Mouse (Mus musculus): ENCODE results near the gene Sptbn1.

DNA sequence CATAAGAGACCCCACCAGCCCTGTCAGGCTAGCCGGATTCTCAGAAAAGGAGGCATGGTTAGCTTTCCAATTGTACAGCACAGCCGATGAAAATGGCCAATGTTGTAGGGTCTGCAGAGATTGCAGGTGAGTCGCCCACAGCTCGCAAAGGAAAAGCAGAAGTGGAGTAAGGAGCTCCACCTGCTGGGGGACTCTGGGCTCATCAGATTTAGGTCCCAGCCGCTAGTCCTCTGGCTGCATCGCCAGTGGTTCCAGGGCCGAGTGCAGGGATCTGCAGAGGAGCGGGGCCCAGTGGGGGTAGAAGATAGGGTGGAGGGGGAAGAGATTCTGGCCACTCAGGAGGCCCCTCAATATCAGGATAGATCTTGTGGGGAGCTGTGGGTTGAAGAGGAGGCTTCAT lies 210.7 kb downstream of the Sptbn1 start:
- TF ChIP-seq CTCF (IDR thresholded peaks at IDR 0.05; ENCODE audit: insufficient read depth, low read length) (peak; percentile 45), POLR2A (IDR thresholded peaks at IDR 0.05; ENCODE audit: borderline replicate concordance, extremely low read depth, low read depth, low read length) (no peak)

Data from lung, adult 2 months (tissue).